Mouse (Mus musculus) gastrocnemius, postnatal 4 days (tissue): Measurements from ENCODE around the gene Ulk3. TPM values are rescaled to one million over a fixed set of nuclear protein-coding genes. Genes with fewer than 3 reads are reported as not detected.

Experiments
- DNase-seq, 2 experiments: peaks; one replicate each; pipeline ENCODE4 v3.0.0; 2021 to 2022; ENCODE audit warnings: low spot score in 2 of 2, mixed read lengths in 2 of 2
- long read RNA-seq, 2 experiments: library from polyadenylated mRNA; stranded (forward); transcript quantifications; one replicate each; pipeline ENCODE4 v2.0.0; 2021
- total RNA-seq, 2 experiments: library from RNA; stranded (reverse); gene quantifications; 2 replicates each; pipeline ENCODE4 v1.2.3; 2021

Ulk3 gene
- 10 to 100 TPM; 14.3 to 15.3 TPM for total RNA-seq
- long read RNA-seq, experiment 1, partial matches to known transcripts = 0 of 6 reads
- long read RNA-seq, experiment 1, other reads (novel, unspliced or antisense) = 3 of 6 reads
- long read RNA-seq, experiment 2, partial matches to known transcripts = 0 of 2 reads
- long read RNA-seq, experiment 2, other reads (novel, unspliced or antisense) = 1 of 2 reads

DNA sequence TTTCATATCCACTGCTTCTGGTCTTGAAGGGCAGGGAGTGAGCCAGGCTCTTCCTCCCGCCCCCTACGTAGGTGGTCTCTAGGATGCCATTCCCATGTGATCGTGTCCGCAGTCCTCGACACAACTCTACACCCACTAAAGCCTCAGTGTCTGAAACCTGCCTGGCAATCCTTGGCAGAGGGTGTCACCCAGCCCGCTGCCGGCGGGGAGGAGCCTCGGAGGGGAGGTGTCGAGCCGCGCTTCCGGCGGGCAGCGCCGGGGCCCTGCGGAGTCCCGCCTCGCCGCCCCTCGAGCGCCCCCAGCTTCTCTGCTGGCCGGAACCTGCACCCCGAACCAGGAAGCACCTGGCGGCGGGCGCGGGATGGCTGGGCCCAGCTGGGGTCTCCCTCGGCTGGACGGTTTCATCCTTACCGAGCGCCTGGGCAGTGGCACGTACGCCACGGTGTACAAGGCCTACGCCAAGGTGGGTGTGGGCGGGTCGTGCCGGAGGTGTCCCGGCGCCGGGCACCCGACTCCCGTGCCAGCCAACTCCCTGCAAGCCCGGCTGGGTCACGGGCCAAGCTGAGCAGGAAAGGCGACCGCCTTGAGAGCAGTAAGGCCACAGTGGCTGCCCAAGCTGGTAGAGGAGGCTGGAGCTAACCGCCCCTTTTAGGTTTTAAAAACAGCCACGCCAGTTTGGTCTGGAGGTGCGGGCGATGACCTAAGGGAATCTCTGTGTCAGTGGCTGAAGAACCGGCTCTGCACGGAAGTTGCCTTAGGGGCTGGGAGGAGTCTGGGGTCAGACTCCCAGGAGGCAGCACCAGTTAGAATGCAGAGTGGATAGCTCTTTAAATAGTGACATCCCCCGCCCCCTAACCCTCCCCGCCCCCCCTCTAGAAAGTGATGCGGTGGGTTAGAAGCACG is at the start of gene Ulk3:
Gene Ulk3 (plus strand): TSS at position 229 of the 903 bp plus-strand sequence.
- DNase-seq = peak; percentile 56 to 79

DNA sequence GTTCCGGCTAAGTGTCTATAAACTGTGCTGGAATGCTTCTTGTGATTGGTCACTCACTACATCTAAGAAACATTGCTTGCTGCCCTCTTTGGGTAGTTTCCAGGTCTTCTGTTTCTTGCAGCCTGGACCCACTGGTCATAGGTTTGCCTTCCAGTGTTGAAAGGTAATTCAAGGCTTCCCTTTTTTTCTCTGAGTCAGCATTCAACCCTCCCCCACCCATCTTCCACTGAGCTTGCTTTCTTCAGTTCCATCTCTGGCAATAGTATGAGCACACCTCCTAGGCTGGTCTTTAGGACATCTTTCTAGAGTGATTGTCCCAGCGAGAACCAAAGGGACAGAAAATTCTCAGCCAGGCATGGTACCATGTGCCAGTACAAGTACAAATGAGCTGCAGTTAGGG is 49.7 kb upstream of the Ulk3 start:
- no peak for DNase-seq

DNA sequence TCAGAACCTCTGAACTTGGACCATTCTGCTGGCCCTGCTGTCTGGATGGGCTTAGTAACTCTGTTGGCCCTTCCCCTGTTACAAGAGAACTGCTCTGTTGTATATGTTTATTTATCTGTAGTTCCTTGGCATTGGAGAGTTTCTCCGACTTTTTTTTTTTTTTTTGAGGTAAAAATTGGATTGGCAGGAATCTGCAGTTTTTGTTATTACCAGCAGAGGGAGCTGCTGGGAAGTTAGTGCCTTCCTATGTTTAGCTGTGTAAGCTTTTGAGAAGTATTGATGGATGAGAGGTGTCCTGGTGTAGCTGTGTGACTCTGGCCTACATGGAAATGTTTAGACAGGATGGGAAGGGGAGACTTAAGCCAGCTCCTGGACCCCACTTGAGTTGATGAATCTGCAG is 47.9 kb upstream of the Ulk3 start:
- DNase-seq = peak in 1 of 2 experiments; percentile 39

DNA sequence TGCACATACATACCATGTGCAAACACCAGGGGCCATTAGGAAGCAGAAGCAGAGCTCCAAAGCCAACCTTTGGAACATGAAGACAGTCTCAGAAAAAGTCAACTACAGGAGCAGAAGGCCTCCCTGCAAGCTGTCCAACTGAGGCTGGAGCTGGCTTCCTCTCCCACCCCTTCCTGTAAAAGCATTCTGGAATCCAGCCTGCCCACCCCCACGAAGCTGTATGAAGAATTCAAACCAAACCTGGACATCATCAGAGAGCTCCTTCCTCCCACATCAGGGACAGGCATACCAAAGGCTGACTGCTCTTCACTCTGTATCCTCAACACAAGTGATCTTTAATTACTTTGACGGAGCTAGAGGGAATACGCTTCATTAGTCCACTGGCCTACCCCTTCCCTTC is 45.3 kb upstream of the Ulk3 start:
- DNase-seq = no peak

DNA sequence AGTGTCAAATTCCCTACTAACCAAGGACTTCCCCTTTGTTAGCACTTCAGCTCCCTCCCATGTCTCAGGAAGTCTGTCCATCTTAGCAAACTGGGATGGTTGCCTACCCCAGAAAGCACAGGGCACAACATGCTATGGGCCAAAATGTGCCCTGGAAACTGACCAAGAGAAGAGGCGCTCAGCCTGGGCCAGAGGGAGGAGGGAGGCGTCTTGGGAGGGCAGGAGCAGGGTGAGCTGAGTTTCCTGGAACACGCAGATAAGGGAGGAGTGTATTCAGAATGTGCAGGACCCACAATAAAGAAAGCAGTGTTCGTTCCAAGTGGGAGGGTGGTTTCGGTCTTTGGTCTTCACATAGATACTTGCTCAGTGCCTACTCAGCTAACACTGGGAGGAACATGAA is 42.0 kb upstream of the Ulk3 start:
- DNase-seq = no peak

DNA sequence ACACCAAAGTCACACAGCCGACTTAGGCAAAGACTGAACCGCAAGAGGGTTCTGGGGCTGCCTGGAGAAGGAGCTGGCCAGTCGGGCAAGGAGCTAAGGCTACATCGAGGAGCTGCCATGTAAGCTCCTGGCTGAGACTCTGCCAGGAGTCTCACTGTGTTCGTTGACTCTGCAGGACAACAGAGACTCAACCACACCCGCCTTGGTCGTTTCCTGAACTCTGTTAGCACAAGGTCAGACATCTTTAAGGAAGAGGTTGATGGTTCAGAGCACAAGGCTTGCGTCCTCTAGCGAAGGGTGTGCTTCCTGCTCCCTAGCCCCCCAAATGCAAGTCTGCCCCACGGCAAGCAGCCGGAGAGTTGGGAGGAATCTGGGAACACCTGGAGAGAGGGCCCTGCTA is 41.4 kb upstream of the Ulk3 start:
- DNase-seq = no peak

DNA sequence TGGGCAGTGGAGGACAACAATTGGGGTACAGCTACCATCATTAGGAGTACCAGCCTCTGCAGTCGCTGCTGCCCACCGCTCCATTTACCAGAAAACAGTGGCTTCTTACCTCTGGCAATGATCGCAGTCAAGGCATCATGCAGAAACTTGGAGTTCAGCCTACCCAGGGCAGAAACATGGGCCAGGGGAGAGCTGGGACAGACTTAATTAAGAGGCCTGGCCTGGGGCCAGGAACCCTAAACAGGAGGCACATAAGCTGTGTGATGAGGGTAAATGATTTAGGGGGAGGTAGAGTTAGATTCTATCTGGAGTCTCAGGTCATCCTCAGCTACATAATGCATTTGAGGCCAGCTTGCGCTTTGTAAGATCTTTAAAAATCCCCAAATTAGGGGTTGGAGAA is 40.1 kb upstream of the Ulk3 start:
- no peak for DNase-seq

DNA sequence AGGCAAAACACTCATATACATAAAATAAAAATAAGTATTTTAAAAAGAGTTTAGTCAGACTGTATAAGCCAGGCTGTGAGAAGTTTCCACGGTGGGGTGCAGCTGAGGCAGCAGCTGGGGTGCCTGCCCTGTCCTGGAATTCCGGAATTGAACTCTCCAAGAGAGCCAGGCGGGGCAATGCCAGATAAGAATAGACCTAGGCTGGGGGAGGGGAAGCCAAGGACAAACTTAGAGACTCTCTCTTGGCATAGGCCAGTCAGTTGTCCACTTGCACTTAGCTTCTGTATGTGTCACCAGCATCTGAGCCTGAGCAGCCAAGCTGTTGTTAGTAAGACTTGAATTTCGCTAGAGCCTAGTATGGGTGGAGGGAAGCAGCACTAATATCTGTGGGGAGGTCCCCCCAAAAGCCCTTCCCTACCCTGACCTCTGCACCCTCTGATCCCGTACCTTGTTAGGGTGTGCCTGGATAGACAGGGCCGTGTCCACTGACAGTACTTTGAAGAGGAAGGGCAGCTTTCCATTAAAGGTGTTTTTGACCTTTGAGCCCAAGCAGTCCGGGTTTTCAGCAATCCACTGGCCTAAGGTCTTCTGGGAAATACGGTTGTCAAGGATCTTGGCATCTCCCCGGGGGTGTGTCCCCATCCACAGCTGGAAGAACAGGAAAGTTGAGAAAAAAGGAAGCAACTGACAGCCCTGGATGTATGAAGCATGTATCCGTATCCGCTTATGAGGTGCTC is 39.0 kb upstream of the Ulk3 start:
- no peak for DNase-seq

DNA sequence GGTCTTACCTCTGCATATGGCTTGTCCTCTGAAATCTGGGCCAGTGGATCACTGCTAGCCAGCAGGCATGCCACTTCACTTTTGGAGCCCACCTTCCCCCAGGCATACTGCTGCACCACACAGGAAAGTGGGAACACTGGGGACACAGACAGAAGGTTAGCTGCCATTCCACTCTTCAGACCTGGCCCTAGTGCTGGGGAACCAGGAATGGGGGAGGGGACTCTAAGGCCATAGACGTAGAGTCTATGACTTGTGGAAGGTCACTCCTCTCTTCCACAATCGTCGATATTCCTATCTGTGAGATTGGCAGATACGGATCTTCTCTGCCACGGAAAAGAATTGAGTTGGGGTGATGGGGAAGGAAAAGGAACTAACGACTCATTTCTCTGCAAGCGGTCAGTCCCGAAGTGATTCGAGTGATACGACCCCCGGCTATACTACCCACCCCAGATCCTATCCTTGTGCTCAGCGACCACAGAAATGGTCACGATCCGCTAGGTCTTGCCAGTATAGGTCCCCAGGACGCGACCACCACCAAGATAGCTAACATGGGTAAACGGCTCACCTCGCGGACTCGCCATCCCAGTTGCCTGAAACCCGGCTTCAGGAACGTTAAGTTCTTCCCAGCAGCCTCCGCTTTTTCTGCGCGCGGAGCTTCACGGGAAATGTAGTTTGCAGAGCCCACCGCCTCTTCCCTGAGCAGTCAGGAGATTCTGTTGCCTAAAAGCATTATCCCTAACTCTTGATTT is 36.9 kb upstream of the Ulk3 start, which contains the start of gene Mpi:
Gene Mpi (minus strand): TSS at position 625 of the 749 bp plus-strand sequence.
- peak in 1 of 2 experiments; percentile 62 for DNase-seq

DNA sequence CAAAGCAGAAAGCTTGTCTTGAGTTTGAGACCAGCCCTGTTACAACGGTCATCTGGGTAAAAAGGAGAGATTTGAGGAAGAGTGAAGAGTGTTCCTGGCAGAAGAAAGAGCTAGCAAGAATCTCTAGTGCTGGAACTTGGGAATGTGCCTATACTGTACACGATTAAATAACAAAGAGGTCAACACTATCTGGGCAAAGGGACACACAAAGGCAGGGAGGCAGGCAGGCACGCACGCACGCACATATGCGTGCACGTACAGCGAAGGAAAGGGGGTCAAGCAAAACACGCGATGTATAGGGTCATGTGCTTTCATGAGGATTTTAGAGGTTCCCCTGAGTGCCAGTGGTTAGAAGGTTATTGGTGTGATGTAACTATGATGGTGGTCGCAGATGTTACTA is 36.1 kb upstream of the Ulk3 start:
- no peak for DNase-seq

DNA sequence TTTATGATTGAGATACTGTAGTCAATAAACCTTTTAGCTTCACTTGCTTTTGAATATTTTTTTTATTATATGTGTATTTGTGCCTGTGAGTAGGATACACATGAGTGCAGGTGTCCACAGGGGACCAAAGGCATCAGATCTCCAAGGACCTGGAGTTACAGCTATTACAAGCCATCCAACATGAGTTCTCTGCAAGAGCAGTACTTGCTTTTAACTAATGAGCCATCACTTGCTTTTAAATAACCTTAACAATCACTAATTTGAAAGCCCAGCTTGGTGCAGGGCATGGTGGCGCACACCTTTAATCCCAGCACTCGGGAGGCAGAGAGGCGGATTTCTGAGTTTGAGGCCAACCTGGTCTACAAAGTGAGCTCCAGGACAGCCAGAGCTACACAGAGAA is 34.5 kb upstream of the Ulk3 start:
- DNase-seq = no peak

DNA sequence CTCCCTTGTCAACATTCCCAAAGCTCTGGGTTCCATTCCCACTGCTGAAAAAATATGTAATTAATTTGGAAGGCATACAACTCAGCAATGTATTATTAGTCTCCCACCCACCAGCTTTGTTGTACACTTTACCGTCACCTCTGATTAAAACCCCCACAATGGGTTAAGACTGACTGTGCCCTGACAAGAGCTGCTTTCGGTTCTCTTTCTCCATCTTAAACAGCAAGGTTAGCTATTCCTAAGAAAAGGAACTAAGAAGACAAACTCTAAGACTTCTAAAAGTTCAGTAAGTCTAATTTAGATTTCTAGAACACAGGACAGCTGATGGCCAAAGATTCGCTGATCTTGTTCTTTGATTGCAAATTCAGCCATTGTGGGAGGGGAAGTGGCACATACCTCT is 32.0 kb upstream of the Ulk3 start:
- no peak for DNase-seq

DNA sequence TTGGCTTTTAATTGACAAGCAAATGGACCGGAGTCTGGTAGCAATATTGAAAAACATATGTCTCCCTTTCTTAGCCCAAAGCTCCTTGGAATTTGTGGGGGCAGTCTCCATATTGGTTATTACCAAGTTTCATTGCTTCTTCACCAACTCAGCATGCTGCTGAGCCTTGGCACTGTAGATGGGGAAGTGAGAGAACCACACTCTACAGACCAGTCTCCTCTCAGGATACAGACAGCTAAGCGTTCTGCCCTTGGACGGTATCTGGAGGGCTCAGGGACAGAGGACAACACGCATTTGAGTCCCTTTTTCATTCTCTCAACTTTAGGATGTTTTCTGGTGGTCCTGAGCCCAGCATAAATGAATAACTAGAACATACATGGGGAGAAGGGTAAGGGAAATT is 30.6 kb upstream of the Ulk3 start:
- DNase-seq = no peak

DNA sequence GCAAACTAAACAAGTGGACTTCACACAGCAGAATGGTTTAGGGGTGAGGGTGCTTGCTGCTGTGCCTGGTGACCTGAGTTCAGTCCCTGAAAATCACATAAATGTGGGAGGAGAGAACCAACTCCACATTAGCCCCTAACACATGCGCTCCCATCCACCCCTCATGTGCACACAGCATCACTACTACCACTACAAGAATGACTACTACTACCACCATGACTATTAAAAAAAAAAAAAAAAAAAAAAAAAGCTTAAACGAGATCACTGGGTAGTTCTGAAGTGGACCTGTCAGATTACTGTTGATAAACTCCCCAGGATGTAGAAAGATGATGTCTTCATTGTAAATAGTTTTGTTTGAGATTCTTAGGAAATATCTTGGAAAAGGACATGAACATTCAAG is 29.7 kb upstream of the Ulk3 start:
- no peak for DNase-seq

DNA sequence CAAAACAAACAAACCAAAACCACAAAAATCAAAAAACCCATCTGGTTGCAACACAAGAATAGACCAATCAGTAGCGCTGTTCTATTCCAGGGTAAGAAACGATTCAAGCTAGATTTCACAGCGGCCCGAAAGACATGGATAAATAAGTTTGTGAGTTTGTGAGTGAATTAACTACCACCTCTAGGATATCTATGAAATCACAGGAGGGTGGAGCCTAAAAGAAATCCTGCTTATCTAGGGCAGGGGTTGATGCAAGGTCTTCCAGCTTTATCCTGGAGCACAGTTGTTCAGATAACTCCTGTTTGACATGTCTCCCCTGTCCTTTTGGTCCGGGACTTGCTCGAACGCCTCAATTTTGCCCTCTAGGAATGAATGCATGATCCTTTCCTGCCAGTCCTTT is 29.0 kb upstream of the Ulk3 start:
- DNase-seq = no peak

DNA sequence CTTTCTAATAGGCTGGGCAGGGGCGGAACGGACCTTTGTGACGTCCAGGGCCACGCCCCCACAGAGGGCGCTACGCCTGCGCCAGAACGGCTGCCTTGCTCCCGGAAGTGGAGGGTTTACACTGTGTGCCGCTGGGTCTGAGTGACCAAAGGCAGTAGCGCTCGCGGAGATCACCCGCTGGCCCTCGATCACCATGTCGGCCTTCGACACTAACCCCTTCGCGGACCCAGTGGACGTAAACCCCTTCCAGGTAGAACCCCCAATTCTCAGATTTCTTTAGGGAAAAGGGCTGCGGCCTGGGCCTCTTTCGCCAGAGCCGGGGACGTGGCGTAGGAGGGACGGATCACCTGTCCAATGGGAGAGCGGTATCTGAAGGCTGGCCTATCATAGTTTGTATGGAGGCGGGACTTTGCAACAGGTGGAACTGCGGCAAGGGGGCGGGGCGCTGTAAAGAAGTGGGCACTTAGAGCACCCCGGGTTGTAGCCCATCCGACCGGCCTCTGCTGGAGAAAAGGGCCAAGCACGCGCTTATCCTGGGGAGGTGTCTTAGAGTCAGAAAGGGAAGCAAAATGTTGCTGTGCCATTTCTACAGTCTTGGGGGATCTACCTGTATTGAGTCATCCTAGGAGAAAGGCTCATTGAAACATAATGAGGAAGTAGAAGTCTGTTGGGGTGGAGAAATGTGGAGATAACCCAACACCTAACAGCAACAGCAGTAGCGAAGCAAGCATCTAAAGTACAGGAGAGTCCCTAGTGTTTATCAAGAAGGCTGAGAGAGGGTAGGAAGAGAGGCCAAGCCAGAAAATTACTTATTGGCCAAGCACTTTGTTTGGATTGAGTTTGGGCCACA is 28.2 kb upstream of the Ulk3 start, which contains the start of gene Scamp2:
Gene Scamp2 (plus strand): TSS at position 83 of the 850 bp plus-strand sequence.
- peak; percentile 82 to 94 for DNase-seq

DNA sequence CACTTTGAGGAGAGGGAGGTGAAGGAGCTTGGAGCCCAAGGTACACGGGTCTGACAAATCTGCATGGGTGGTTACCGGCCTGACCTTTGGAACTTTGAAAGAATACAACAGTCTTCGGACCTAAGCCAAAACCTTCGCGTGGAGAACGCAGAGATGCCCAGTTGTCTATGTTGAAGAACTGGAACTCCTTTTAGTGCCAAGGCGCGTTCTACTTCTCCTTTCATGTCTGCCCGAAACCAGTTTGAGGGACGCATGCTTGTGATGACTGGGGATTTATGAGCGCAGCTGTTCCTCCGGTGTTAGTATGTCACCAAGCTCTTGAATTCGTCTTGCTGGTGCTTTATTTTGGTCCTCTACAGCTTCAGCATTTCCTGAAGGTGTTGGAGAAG is 27.5 kb upstream of the Ulk3 start:
- DNase-seq = no peak

DNA sequence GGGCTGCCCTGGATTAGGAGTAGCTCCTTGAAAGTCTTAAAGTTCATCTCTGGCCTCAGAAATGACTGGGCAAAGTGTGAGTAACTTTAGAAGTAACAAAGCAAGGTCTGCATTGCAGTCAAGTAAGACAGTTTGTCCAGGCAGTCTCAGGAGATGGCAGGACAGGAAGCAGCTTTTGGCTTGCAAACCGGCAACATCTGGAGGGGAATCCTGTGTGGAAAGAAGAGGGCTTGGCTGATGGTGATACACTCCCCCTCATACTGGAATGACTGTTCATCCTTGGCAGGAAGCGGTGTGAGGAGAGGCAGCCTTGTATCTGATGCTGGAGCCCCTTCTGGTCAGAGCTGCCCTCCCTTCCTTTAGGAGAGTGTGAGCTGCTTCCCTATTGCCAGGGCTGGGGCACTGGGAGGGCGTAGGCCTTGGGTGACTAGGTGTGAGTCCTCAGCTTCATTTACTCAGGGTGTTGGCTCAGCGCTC is 26.3 kb upstream of the Ulk3 start:
- DNase-seq = peak in 1 of 2 experiments; percentile 63

DNA sequence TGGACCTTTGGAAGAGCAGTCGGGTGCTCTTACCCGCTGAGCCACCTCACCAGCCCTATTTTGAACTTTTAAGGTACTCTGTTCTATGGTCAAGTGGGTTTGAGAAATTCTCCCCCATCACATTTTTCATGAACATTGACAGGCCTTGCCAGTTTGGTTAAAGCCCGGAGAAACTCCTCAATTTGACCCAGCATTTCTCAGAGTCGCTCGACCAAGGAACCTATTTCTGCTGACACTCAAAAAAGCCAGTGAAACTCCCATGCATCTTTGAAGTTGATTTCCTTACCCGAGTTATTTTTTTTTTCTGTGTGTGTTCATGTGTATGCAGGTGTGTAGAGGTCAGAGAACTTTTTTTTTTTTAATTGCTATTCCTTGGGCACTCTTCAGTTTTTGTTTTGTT is 24.6 kb upstream of the Ulk3 start:
- no peak for DNase-seq

DNA sequence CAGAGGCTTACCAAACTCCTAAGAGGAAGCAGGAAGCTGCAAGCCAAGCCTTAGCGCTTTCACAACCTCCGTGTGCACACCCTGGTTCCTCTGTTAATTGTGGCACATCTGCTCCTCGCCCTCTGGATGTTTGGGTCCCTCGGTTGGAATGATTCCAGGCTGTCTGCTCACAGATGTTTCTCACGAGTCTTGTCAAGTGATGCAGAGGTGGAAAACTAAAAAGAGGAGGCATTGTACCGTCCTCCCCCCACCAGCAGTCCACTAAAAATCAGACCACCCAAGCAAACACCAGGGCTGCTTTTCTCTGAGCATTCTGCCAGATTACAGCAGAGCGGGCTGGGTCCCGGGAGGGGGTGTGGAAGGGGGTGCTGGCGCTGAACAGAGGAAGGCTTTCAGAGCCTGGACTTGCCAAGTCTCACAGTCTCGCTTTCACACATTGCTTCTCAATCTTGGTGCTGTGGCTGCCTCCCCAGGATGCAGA is 23.5 kb upstream of the Ulk3 start:
- DNase-seq = peak in 1 of 2 experiments; percentile 61
